Mouse (Mus musculus): ENCODE results near the gene Dnase1l1. TPM values are rescaled to one million over a fixed set of nuclear protein-coding genes. Genes with fewer than 3 reads are reported as not detected.

Dnase1l1 gene
- total and polyA plus RNA-seq, 2 experiments from 2014 or later: 3.5 to 4.1 TPM

- ATAC-seq (peak; percentile 86), DNase-seq (ENCODE audit: low spot score) (peak; percentile 87)
- H3K36me3 ChIP-seq (ENCODE audit: insufficient read depth, low read length): peaks cover 12% of the 10 kb centered on the region; the same call in 1 of the 2 replicates
- H3K9me3 ChIP-seq (ENCODE audit: low read length): no peaks in the 10 kb centered on the region
- H3K27ac ChIP-seq: peak within 1 kb of the TSS; percentile 92
- no peaks in the 10 kb centered on the region for H3K4me1 ChIP-seq (ENCODE audit: insufficient read depth, low read length)
- TF ChIP-seq CTCF (IDR thresholded peaks at IDR 0.05; ENCODE audit: low read depth): no peak
- peak within 1 kb of the TSS; percentile 54 for H3K4me3 ChIP-seq (ENCODE audit: low read length)
- H3K27me3 ChIP-seq (ENCODE audit: insufficient read depth, low read length): no peaks in the 10 kb centered on the region
- H3K9ac ChIP-seq (replicated peaks; ENCODE audit: low read length): peak within 1 kb of the TSS; percentile 65
- WGBS: 16% methylated on average over 40 of the region's 41 CpGs
- H3K4me2 ChIP-seq (ENCODE audit: low read depth, low read length): peak within 1 kb of the TSS; percentile 65
These were observed 22.9 kb upstream of the Dnase1l1 start, which contains the start of gene Gdi1 for GRCm38 (mm10) chrX:74304867-74305700. Gdi1 (plus strand) TSS chrX:74304998.

- no peaks in the 10 kb centered on the region for H3K9me3 ChIP-seq (ENCODE audit: low read length)
- TF ChIP-seq CTCF (IDR thresholded peaks at IDR 0.05; ENCODE audit: low read depth): no peak
- H3K36me3 ChIP-seq (ENCODE audit: insufficient read depth, low read length): 0 out of 2 replicates have a peak, but pooled peaks cover 10% of the 10 kb centered on the region
- WGBS: 77% methylated on average over 3 of the region's 3 CpGs
- H3K27me3 ChIP-seq (ENCODE audit: insufficient read depth, low read length): no peaks in the 10 kb centered on the region
- no peak for ATAC-seq
- DNase-seq (ENCODE audit: low spot score): no peak
- no peak overlapping the region for H3K9ac ChIP-seq (replicated peaks; ENCODE audit: low read length)
- H3K4me3 ChIP-seq (ENCODE audit: low read length): no peak overlapping the region
- H3K4me1 ChIP-seq (ENCODE audit: insufficient read depth, low read length): no peaks in the 10 kb centered on the region
- H3K27ac ChIP-seq: no peak overlapping the region
- no peak overlapping the region for H3K4me2 ChIP-seq (ENCODE audit: low read depth, low read length)
These were observed 17.6 kb upstream of the Dnase1l1 start for GRCm38 (mm10) chrX:74299721-74300120.

- WGBS: 75% methylated on average over 1 of the region's 1 CpGs
- no peaks in the 10 kb centered on the region for H3K27me3 ChIP-seq (ENCODE audit: insufficient read depth, low read length)
- DNase-seq (ENCODE audit: low spot score) (no peak), ATAC-seq (no peak)
- no peak overlapping the region for H3K4me3 ChIP-seq (ENCODE audit: low read length)
- no peak overlapping the region for H3K27ac ChIP-seq
- H3K4me1 ChIP-seq (ENCODE audit: insufficient read depth, low read length): no peaks in the 10 kb centered on the region
- H3K36me3 ChIP-seq (ENCODE audit: insufficient read depth, low read length): 0 out of 2 replicates have a peak, but pooled peaks cover 10% of the 10 kb centered on the region
- TF ChIP-seq CTCF (IDR thresholded peaks at IDR 0.05; ENCODE audit: low read depth): no peak
- no peak overlapping the region for H3K9ac ChIP-seq (replicated peaks; ENCODE audit: low read length)
- H3K4me2 ChIP-seq (ENCODE audit: low read depth, low read length): no peak overlapping the region
- no peaks in the 10 kb centered on the region for H3K9me3 ChIP-seq (ENCODE audit: low read length)
These were observed 16.2 kb upstream of the Dnase1l1 start for GRCm38 (mm10) chrX:74298348-74298747.

GRCm38 (mm10) chrX:74296538-74297448 lies 14.7 kb upstream of the Dnase1l1 start, which contains the start of gene Atp6ap1:
Atp6ap1 (plus strand) TSS chrX:74297097.
- Histone ChIP-seq H3K4me3 (ENCODE audit: low read length) (peak within 1 kb of the TSS; percentile 62), H3K4me1 (ENCODE audit: insufficient read depth, low read length) (no peaks in the 10 kb centered on the region), H3K4me2 (ENCODE audit: low read depth, low read length) (peak within 1 kb of the TSS; percentile 66), H3K9ac (replicated peaks; ENCODE audit: low read length) (peak within 1 kb of the TSS; percentile 74), H3K9me3 (ENCODE audit: low read length) (no peaks in the 10 kb centered on the region), H3K36me3 (ENCODE audit: insufficient read depth, low read length) (0 out of 2 replicates have a peak, but pooled peaks cover 10% of the 10 kb centered on the region), H3K27me3 (ENCODE audit: insufficient read depth, low read length) (no peaks in the 10 kb centered on the region), H3K27ac (peak within 1 kb of the TSS; percentile 81)
- TF ChIP-seq CTCF (IDR thresholded peaks at IDR 0.05; ENCODE audit: low read depth): no peak
- peak; percentile 99 for ATAC-seq
- WGBS: 26% methylated on average over 37 of the region's 37 CpGs
- DNase-seq (ENCODE audit: low spot score): peak; percentile 96

GRCm38 (mm10) chrX:74293431-74293830 lies 11.3 kb upstream of the Dnase1l1 start:
- H3K27me3 ChIP-seq (ENCODE audit: insufficient read depth, low read length): no peaks in the 10 kb centered on the region
- H3K9me3 ChIP-seq (ENCODE audit: low read length): no peaks in the 10 kb centered on the region
- no peak for TF ChIP-seq CTCF (IDR thresholded peaks at IDR 0.05; ENCODE audit: low read depth)
- no peak overlapping the region for H3K27ac ChIP-seq
- H3K4me2 ChIP-seq (ENCODE audit: low read depth, low read length): no peak overlapping the region
- ATAC-seq (no peak), DNase-seq (ENCODE audit: low spot score) (no peak)
- H3K4me1 ChIP-seq (ENCODE audit: insufficient read depth, low read length): no peaks in the 10 kb centered on the region
- H3K9ac ChIP-seq (replicated peaks; ENCODE audit: low read length): no peak overlapping the region
- 80% methylated on average over 4 of the region's 4 CpGs for WGBS
- H3K36me3 ChIP-seq (ENCODE audit: insufficient read depth, low read length): no peaks in the 10 kb centered on the region
- H3K4me3 ChIP-seq (ENCODE audit: low read length): no peak overlapping the region

GRCm38 (mm10) chrX:74283092-74283437 lies 928 bp upstream of the Dnase1l1 start:
- H3K9me3 ChIP-seq (ENCODE audit: low read length): no peaks in the 10 kb centered on the region
- H3K4me1 ChIP-seq (ENCODE audit: insufficient read depth, low read length): 0 out of 2 replicates have a peak, but pooled peaks cover 3% of the 10 kb centered on the region
- no peak for DNase-seq (ENCODE audit: low spot score)
- H3K27me3 ChIP-seq (ENCODE audit: insufficient read depth, low read length): no peaks in the 10 kb centered on the region
- no peaks in the 10 kb centered on the region for H3K36me3 ChIP-seq (ENCODE audit: insufficient read depth, low read length)
- H3K4me3 ChIP-seq (ENCODE audit: low read length): peak overlapping the region; percentile 49
- peak overlapping the region; percentile 86 for H3K27ac ChIP-seq
- WGBS: 35% methylated on average over 5 of the region's 5 CpGs
- H3K9ac ChIP-seq (replicated peaks; ENCODE audit: low read length): peak overlapping the region; percentile 70
- ATAC-seq: no peak
- H3K4me2 ChIP-seq (ENCODE audit: low read depth, low read length): peak overlapping the region; percentile 62
- TF ChIP-seq CTCF (IDR thresholded peaks at IDR 0.05; ENCODE audit: low read depth): no peak
